Mouse (Mus musculus) Muller cell, postnatal 12 days (primary cell): ENCODE measurements around the gene Slc7a11.
A peak's percentile ranks its signal among the peaks of the same experiment; 100 is the strongest.

Source experiments
- DNase-seq: peaks from one replicate; pipeline ENCODE4 v3.0.0-alpha.2; 2015; ENCODE audit errors: inconsistent ontology term

Gene Slc7a11

DNA sequence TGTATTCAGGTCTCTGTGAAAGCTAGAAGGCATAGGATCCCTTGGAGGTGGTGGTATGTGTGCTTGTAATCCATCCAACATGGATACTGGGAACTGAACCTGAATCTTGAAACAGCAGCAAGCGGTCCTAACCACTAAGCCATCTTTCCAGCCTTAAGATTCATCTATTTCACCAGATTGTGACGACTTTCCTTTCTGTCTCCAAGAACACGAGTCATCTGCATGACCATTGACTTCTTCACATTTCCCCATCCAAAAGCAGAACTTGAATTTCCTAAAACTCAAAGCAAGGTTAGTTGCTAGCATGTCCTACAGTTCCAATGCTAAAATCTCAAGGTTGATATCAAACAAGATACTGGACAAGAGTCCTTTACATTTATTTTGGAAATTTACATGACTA is 37.5 kb downstream of the Slc7a11 start:
- no peak for DNase-seq

GRCm38 (mm10) chr3:50388786-50389185 is 54.6 kb downstream of the Slc7a11 start:
- DNase-seq: peak; percentile 27

DNA sequence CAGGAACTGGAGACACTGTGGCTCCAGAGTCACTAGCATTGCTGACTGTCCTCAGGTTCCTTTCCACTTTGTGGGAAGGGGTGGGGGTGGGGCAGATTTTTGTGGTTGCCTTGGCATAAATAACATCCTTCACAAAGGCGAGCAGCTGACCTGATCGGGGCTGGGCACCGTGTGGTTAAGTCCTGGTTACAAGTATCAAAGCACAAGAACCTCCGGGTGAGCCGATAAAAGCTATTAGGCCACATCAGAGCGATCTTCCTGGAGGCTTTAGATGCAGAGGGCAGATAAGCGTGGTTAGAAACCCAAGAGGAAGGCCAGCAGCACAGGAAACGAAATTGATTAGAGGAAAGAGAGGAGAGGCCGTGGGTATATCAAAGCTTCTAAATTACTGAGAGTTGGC is 55.1 kb downstream of the Slc7a11 start:
- peak; percentile 92 for DNase-seq

- no peak for DNase-seq
Observed at GRCm38 (mm10) chr3:50387280-50387679, 56.1 kb downstream of the Slc7a11 start.

DNA sequence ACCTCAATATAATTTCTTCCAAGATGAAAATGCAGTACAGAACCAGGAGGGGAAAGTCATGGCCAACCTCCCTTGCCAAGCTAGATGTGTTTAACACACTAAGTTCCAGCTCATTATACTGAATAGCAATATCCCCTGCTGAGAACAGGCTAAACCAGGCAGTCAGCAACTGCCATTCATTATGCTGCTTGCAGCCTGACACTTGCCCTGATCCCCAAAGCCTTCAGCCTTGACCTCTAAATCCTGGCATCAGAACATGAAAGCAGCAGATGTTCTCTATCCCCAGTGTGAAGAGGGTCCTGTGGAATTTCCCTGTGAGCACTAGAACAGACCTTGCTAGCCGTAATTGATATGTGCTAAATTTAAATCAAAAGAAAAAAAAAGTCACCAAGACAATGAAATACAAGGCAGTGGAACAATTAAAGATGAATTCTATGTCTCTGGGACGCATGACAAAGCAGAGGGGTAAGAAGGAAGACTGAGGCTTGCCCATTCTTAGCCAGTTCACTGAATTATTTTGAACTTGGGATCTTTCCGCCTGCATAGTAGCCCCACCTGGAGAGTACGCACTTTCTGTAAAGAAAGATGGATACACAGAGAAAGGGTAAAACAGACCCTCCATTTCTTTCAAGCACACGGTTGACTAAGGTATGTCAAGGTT is 56.7 kb downstream of the Slc7a11 start:
- DNase-seq: peak; percentile 29

DNA sequence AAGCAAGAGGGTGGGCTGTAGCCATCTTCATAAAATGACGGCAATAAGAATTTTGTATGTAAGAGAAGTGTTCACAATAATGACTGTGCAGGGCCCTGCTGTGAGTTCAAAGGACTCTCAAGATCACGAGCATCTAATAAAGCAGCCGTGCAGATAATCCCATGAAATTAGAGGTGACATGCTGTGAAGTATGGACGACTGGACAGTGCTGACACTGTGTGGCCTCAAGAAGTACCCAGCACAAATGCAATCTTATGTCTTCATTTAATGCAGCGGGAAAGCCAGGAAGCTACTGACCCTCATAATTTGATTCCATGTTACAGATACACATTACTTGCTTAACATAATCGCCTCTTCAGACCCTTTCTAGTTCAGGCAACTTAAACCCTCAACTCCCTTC is 57.3 kb downstream of the Slc7a11 start:
- DNase-seq: no peak

- DNase-seq: peak; percentile 26
Observed at GRCm38 (mm10) chr3:50382729-50383128, 60.7 kb downstream of the Slc7a11 start.

DNA sequence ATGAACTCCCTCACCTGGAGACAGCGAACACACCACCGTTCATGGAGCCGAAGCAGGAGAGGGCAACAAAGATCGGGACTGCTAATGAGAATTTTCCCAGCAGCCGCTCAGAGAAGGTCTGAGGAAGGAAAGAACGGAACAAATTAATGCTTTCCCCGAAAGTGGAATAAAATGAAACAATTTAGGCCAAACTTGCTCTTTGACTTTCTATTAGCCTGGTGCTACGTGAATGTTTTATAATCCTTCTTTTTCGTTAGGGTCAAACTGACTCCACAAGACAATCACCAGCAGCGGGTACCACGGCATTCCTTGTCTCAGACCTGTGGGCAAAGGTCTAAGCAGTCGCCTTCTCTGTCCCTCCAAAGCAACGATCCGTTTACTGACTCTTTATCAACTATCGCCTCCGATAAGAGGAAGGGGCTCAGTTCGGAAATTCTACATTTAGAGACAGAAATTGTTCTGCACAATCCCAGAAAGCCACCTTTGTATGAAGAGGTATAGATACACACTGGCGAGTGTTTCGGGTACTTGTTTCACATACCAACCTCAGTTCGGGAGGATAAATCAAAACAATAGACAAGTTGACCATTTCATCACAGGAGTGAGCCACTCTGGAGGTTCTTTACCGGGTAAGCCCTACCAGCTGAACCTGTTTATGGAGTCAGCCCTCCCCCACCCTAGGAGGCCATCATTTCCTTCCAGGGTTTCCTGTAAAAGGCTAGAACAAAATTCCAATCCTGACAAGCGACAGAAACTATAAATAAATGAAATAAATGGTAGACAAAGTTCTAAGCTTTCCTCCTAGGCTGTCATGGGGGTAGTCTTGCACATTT is 61.3 kb downstream of the Slc7a11 start:
- peak; percentile 62 for DNase-seq

GRCm38 (mm10) chr3:50381160-50381860 is 62.1 kb downstream of the Slc7a11 start:
- no peak for DNase-seq

DNA sequence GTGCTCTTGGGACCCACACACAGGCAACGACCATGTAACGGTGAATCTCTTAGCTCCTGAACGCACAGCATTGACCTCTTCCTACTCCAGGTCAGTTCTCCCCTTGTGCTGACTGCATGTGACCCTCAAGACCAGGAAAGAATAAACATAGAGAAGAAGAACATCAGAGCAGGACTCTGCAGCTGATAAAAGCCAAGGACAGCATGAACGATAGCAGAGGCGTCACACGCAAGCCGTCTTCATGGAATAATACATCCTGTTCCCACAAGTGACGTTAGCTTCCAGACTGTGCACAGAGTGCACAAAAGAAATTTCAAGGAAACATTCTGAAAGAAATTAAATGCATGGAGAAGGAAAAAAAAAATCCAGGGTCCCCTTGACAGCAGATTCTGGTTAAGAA is 63.5 kb downstream of the Slc7a11 start:
- no peak for DNase-seq

- DNase-seq: no peak
Observed at GRCm38 (mm10) chr3:50375477-50375876, 67.9 kb downstream of the Slc7a11 start.

DNA sequence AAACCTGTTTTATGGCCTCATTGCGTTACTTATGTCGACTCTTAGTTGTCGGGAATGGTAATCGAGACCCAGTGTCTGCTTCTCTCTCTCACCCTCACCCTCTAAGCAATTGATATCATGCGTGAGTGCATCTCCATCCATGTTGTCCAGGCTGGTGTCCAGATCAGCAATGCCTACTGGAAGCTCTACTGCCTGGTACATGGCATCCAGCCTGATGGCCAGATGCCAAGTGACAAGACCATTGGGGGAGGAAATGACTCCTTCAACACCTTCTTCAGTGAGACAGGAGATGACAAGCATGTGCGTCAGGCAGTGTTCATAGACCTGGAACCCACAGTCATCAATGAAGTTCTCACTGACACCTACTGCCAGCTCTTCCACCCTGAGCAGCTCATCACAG is 73.6 kb downstream of the Slc7a11 start:
- no peak for DNase-seq

DNA sequence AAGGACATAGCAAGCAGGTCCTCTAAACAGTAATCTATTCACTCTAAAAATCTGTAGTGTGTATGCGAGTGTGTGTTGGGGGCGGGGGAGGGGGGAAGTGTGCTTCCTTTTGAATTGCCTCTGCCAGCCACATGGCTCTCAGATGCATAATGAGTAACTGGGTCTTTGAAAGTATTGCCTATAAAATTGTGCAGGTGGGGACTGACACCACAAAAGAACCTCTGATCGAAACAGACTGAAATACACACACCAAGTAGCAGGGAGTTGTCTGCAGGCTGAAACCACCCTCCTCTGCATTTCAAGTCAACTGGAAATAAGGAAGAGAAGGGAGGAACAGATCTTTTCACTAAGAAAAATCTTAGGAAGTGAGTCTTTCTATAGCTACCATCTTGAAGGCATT is 76.2 kb downstream of the Slc7a11 start:
- no peak for DNase-seq

DNA sequence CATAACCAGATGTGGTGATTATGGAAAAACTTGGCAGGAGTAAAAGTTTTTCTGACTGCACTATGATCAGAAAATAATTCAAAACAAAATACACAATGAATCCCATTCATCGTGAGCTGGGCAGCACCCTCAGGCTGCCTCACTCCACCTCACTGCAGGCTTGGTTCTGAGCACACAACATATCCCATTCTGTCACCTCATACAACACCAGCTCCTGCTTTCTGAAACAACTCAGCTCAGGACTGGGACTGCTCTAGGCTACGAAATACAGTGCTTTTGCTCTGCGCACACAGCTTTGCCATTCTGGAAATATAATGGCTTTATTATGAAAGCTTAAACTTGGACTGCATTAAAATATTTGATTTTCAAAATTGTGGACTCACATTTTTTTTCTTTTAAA is 79.8 kb downstream of the Slc7a11 start:
- no peak for DNase-seq

DNA sequence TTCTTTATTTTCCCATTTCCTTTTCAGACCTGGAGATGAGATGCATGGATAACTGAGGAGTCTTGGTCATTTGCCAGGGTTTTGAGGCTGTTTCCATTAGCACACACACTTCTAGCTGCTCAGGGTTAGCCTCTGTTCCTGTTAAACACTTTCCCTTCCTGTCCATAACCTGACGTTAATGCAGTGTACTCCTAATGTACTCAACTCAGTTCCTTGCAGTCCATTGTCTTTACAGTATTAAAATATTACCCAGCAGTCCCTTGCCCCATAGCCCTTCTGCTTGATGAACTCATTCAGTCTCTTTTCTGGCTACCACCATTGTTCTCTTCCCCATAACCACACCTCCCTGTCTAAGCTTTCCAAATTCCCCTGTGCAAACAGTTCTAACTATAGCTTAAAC is 96.3 kb downstream of the Slc7a11 start:
- DNase-seq: no peak

- DNase-seq: peak; percentile 12
Observed at GRCm38 (mm10) chr3:50344411-50344810, 99.0 kb downstream of the Slc7a11 start.

DNA sequence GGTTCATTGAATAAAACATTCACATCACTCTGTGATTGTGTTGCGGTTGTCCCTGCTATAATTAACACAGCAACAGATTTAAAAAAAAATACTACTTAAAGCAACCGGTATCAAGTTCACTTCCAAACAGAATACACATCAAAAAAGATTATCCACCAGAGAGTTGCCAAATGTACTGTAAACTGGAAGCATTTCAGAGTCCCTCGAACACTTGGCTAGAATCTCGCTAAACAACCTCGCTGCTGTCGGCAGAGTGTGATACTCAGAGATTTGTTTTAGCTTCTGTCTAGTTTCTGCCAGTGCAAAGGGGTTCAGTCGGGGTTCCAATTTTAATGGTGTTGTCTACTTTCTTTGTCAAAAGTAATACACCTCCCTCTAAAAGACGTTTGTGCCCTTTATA is 118.9 kb downstream of the Slc7a11 start:
- DNase-seq: no peak

DNA sequence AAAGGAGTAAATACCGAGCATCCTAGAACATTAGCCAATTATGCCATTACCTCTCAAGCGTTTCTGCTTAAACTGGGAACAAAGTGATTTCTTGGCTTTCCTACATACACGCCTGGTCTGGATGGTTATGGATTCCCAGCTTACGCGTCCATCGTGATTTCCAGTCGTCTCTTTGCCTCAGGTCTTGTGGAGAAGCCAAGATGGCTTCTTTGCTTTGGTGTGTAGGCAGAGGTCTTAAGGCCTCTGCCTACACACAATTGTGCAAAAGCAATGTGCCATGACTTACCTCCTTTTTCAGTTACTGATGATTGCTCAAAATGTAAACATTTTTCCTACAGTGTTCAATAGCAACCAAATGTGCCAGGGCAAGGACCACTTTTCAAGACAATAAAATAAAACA is 119.5 kb downstream of the Slc7a11 start:
- DNase-seq: no peak

DNA sequence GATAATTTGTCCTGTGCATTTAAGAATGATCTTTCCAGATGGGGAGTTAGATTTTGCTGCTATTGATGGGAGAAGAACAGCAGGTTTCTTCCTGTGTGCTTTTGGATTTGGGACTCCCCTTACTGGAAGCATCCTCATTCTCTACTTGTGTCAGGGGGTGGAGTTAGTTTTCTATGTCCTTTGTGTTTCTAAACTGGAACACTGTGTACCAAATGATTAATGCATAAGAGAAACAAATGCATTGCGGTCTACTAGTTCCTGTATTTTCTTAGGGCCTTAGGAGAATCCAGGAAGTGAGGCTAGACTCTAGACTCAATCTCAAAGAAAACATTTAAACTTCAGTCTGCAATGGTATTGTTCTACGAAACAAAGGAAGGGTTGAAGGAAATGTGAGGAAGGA is 122.6 kb downstream of the Slc7a11 start:
- DNase-seq: no peak

DNA sequence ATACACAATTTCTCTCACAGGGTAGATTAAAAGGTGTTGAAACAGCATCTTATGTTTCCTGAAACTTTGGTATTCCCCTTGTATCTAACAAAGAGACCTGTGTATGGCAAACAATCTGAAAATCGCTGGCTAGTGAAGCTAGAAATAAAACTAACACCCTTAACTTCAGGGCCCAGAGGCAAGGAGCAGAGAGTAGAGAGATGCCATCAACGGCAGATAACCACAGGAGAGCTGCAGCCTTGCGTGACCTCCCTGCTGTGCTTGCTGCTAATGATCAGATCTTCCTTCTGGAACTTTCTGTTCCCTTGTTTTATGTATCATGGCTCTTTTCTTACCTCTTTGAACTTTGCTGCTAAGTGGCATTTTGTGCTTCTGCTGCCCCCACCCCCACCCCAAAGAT is 125.3 kb downstream of the Slc7a11 start:
- DNase-seq: no peak

DNA sequence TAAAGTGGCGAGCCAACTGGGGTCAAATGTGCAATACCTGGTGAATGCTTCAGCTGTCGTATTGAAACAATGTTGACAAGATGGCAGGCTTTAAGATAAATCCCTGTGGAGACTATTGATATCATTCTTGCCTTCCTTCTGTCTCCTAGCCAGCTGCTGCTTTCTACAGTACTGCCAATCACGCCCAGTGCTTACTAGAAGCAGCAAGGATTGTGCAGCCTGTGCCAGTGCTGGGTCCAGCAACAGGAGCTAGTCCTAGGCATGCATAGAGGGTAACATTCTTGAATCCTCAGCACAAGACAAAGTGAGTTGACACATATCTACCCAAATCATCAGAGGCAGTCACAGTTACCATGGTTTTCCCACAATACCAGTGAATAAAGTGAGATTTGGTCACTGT is 129.6 kb downstream of the Slc7a11 start:
- DNase-seq: no peak
